Mouse (Mus musculus): ENCODE data around the gene Lst1. TPM values are rescaled to one million over a fixed set of nuclear protein-coding genes. Genes with fewer than 3 reads are reported as not detected.
A peak's percentile ranks its signal among the peaks of the same experiment; 100 is the strongest.

Lst1 gene
- polyA plus RNA-seq, 1 experiment from 2014 or later, result 5.8 TPM

- H3K4me3 ChIP-seq (ENCODE audit: low read depth, low read length), result peak within 1 kb of the TSS; percentile 31
- no peak for ATAC-seq (ENCODE audit: insufficient read depth, low FRiP score, low TSS enrichment)
- H3K9ac ChIP-seq (ENCODE audit: low read length), result no peak within 1 kb of the TSS
- H3K9me3 ChIP-seq (ENCODE audit: control insufficient read depth, low read length), result no peaks in the 10 kb centered on the region
- no peak for DNase-seq (ENCODE audit: low spot score)
- H3K4me1 ChIP-seq (ENCODE audit: control insufficient read depth, insufficient read depth, low read length), result 0 out of 2 replicates have a peak, but pooled peaks cover 3% of the 10 kb centered on the region
- H3K27me3 ChIP-seq (ENCODE audit: control insufficient read depth, insufficient read depth, low read length), result peaks cover 25% of the 10 kb centered on the region
- H3K27ac ChIP-seq (ENCODE audit: low read depth, low read length), result no peak within 1 kb of the TSS
- H3K4me2 ChIP-seq (ENCODE audit: low read depth), result peak within 1 kb of the TSS; percentile 60
- 71% methylated on average over 28 of the region's 28 CpGs for WGBS
- H3K36me3 ChIP-seq (ENCODE audit: control insufficient read depth, insufficient read depth, low read length), result no peaks in the 10 kb centered on the region
These were observed 5.9 kb upstream of the Lst1 start, which contains the start of gene Ltb for GRCm38 (mm10) chr17:35193881-35194843. Ltb (plus strand) TSS chr17:35194439.

- H3K27me3 ChIP-seq (ENCODE audit: control insufficient read depth, insufficient read depth, low read length), result peaks cover 23% of the 10 kb centered on the region
- WGBS, result 84% methylated on average over 5 of the region's 5 CpGs
- no peak for ATAC-seq (ENCODE audit: insufficient read depth, low FRiP score, low TSS enrichment)
These were observed 4.7 kb upstream of the Lst1 start for GRCm38 (mm10) chr17:35192924-35193323.

GRCm38 (mm10) chr17:35191723-35192122, 3.5 kb upstream of the Lst1 start:
- 61% methylated on average over 2 of the region's 2 CpGs for WGBS

More at GRCm38 (mm10) chr17:35192924-35193323, 4.7 kb upstream of the Lst1 start:
- Histone ChIP-seq H3K4me1 (ENCODE audit: control insufficient read depth, insufficient read depth, low read length) (0 out of 2 replicates have a peak, but pooled peaks cover 3% of the 10 kb centered on the region), H3K9me3 (ENCODE audit: control insufficient read depth, low read length) (no peaks in the 10 kb centered on the region), H3K27ac (ENCODE audit: low read depth, low read length) (no peak overlapping the region), H3K4me3 (ENCODE audit: low read depth, low read length) (no peak overlapping the region), H3K9ac (ENCODE audit: low read length) (no peak overlapping the region), H3K36me3 (ENCODE audit: control insufficient read depth, insufficient read depth, low read length) (no peaks in the 10 kb centered on the region), H3K4me2 (ENCODE audit: low read depth) (no peak overlapping the region)
- no peak for DNase-seq (ENCODE audit: low spot score)

GRCm38 (mm10) chr17:35190096-35190495, 1.9 kb upstream of the Lst1 start:
- Histone ChIP-seq H3K4me2 (ENCODE audit: low read depth) (no peak overlapping the region), H3K36me3 (ENCODE audit: control insufficient read depth, insufficient read depth, low read length) (no peaks in the 10 kb centered on the region), H3K27me3 (ENCODE audit: control insufficient read depth, insufficient read depth, low read length) (peaks cover 7% of the 10 kb centered on the region), H3K9me3 (ENCODE audit: control insufficient read depth, low read length) (no peaks in the 10 kb centered on the region), H3K4me1 (ENCODE audit: control insufficient read depth, insufficient read depth, low read length) (no peaks in the 10 kb centered on the region), H3K4me3 (ENCODE audit: low read depth, low read length) (no peak overlapping the region), H3K9ac (ENCODE audit: low read length) (no peak overlapping the region), H3K27ac (ENCODE audit: low read depth, low read length) (no peak overlapping the region)
- DNase-seq (ENCODE audit: low spot score), result no peak
- ATAC-seq (ENCODE audit: insufficient read depth, low FRiP score, low TSS enrichment), result no peak
- WGBS, result 80% methylated on average over 4 of the region's 4 CpGs

More at GRCm38 (mm10) chr17:35191723-35192122, 3.5 kb upstream of the Lst1 start:
- H3K9me3 ChIP-seq (ENCODE audit: control insufficient read depth, low read length), result no peaks in the 10 kb centered on the region
- 0 out of 2 replicates have a peak, but pooled peaks cover 3% of the 10 kb centered on the region for H3K4me1 ChIP-seq (ENCODE audit: control insufficient read depth, insufficient read depth, low read length)
- H3K36me3 ChIP-seq (ENCODE audit: control insufficient read depth, insufficient read depth, low read length), result no peaks in the 10 kb centered on the region
- H3K9ac ChIP-seq (ENCODE audit: low read length), result no peak overlapping the region
- H3K4me2 ChIP-seq (ENCODE audit: low read depth), result no peak overlapping the region
- ATAC-seq (ENCODE audit: insufficient read depth, low FRiP score, low TSS enrichment), result no peak
- H3K4me3 ChIP-seq (ENCODE audit: low read depth, low read length), result no peak overlapping the region
- H3K27me3 ChIP-seq (ENCODE audit: control insufficient read depth, insufficient read depth, low read length), result peaks cover 23% of the 10 kb centered on the region
- DNase-seq (ENCODE audit: low spot score), result no peak
- H3K27ac ChIP-seq (ENCODE audit: low read depth, low read length), result no peak overlapping the region

GRCm38 (mm10) chr17:35189186-35189585, 947 bp upstream of the Lst1 start:
- H3K27me3 ChIP-seq (ENCODE audit: control insufficient read depth, insufficient read depth, low read length), result 0 out of 2 replicates have a peak, but pooled peaks cover under 1% of the 10 kb centered on the region
- DNase-seq (ENCODE audit: low spot score) (no peak), ATAC-seq (ENCODE audit: insufficient read depth, low FRiP score, low TSS enrichment) (no peak)
- 59% methylated on average over 1 of the region's 1 CpGs for WGBS
- no peaks in the 10 kb centered on the region for H3K4me1 ChIP-seq (ENCODE audit: control insufficient read depth, insufficient read depth, low read length)
- H3K9ac ChIP-seq (ENCODE audit: low read length), result no peak overlapping the region
- no peak overlapping the region for H3K4me3 ChIP-seq (ENCODE audit: low read depth, low read length)
- no peaks in the 10 kb centered on the region for H3K9me3 ChIP-seq (ENCODE audit: control insufficient read depth, low read length)
- H3K36me3 ChIP-seq (ENCODE audit: control insufficient read depth, insufficient read depth, low read length), result no peaks in the 10 kb centered on the region
- no peak overlapping the region for H3K4me2 ChIP-seq (ENCODE audit: low read depth)
- no peak overlapping the region for H3K27ac ChIP-seq (ENCODE audit: low read depth, low read length)

- Histone ChIP-seq H3K27ac (ENCODE audit: low read depth, low read length) (no peak overlapping the region), H3K4me2 (ENCODE audit: low read depth) (no peak overlapping the region), H3K27me3 (ENCODE audit: control insufficient read depth, insufficient read depth, low read length) (no peaks in the 10 kb centered on the region), H3K36me3 (ENCODE audit: control insufficient read depth, insufficient read depth, low read length) (no peaks in the 10 kb centered on the region), H3K9me3 (ENCODE audit: control insufficient read depth, low read length) (no peaks in the 10 kb centered on the region), H3K4me1 (ENCODE audit: control insufficient read depth, insufficient read depth, low read length) (no peaks in the 10 kb centered on the region), H3K9ac (ENCODE audit: low read length) (no peak overlapping the region), H3K4me3 (ENCODE audit: low read depth, low read length) (no peak overlapping the region)
- no peak for DNase-seq (ENCODE audit: low spot score)
- WGBS, result 79% methylated on average over 4 of the region's 4 CpGs
- no peak for ATAC-seq (ENCODE audit: insufficient read depth, low FRiP score, low TSS enrichment)
These were observed 894 bp downstream of the Lst1 start for GRCm38 (mm10) chr17:35187345-35187744.

- H3K4me2 ChIP-seq (ENCODE audit: low read depth), result peak overlapping the region; percentile 52
- ATAC-seq (ENCODE audit: insufficient read depth, low FRiP score, low TSS enrichment), result no peak
- no peaks in the 10 kb centered on the region for H3K9me3 ChIP-seq (ENCODE audit: control insufficient read depth, low read length)
- H3K27ac ChIP-seq (ENCODE audit: low read depth, low read length), result no peak overlapping the region
- H3K27me3 ChIP-seq (ENCODE audit: control insufficient read depth, insufficient read depth, low read length), result no peaks in the 10 kb centered on the region
- H3K9ac ChIP-seq (ENCODE audit: low read length), result no peak overlapping the region
- no peak overlapping the region for H3K4me3 ChIP-seq (ENCODE audit: low read depth, low read length)
- H3K4me1 ChIP-seq (ENCODE audit: control insufficient read depth, insufficient read depth, low read length), result no peaks in the 10 kb centered on the region
- H3K36me3 ChIP-seq (ENCODE audit: control insufficient read depth, insufficient read depth, low read length), result no peaks in the 10 kb centered on the region
- DNase-seq (ENCODE audit: low spot score), result peak; percentile 40
- WGBS, result 0% methylated on average over 4 of the region's 4 CpGs
These were observed 1.6 kb downstream of the Lst1 start for GRCm38 (mm10) chr17:35186681-35187080.

- Histone ChIP-seq H3K4me2 (ENCODE audit: low read depth) (peak overlapping the region; percentile 52), H3K36me3 (ENCODE audit: control insufficient read depth, insufficient read depth, low read length) (no peaks in the 10 kb centered on the region), H3K9me3 (ENCODE audit: control insufficient read depth, low read length) (no peaks in the 10 kb centered on the region), H3K27me3 (ENCODE audit: control insufficient read depth, insufficient read depth, low read length) (no peaks in the 10 kb centered on the region), H3K4me3 (ENCODE audit: low read depth, low read length) (peak overlapping the region; percentile 34), H3K9ac (ENCODE audit: low read length) (peak overlapping the region; percentile 49), H3K4me1 (ENCODE audit: control insufficient read depth, insufficient read depth, low read length) (no peaks in the 10 kb centered on the region), H3K27ac (ENCODE audit: low read depth, low read length) (no peak overlapping the region)
- DNase-seq (ENCODE audit: low spot score) (peak; percentile 76), ATAC-seq (ENCODE audit: insufficient read depth, low FRiP score, low TSS enrichment) (no peak)
- WGBS, result 3% methylated on average over 18 of the region's 18 CpGs
These were observed 2.3 kb downstream of the Lst1 start for GRCm38 (mm10) chr17:35185639-35186611.

Measured in neural tube, embryonic 11.5 days (tissue).